Mouse (Mus musculus) forebrain, postnatal 0 days (tissue): ENCODE data around the gene Stx1b. TPM values are rescaled to one million over a fixed set of nuclear protein-coding genes. Genes with fewer than 3 reads are reported as not detected.

ENCODE experiments used
- ATAC-seq: fragments of 200-750 bp; cut with Nextera tagmentation; 2 replicates; pipeline ENCODE4 v1.8.0; 2017; ENCODE audit warnings: mild to moderate bottlenecking, moderate library complexity
- DNase-seq: peaks from one replicate; pipeline ENCODE4 v3.0.0-alpha.2; 2015
- H3K27ac ChIP-seq: fragments of 300-500 bp; sonication (generic); 2 replicates; pipeline ENCODE4 v1.5.1; 2014; ENCODE audit warnings: low read depth, mild to moderate bottlenecking, antibody characterized with exemption, low read length, moderate library complexity, mixed read lengths
- H3K27me3 ChIP-seq: fragments of 300-500 bp; sonication (generic); 2 replicates; pipeline ENCODE4 v1.6.1; 2014; ENCODE audit warnings: mild to moderate bottlenecking, low read length, mixed read lengths; ENCODE audit not compliant: insufficient read depth
- H3K36me3 ChIP-seq: fragments of 300-500 bp; sonication (generic); 2 replicates; pipeline ENCODE4 v1.6.1; 2014; ENCODE audit warnings: mild to moderate bottlenecking, moderate library complexity; ENCODE audit not compliant: insufficient read depth
- H3K4me1 ChIP-seq: fragments of 300-500 bp; sonication (generic); 2 replicates; pipeline ENCODE4 v1.6.1; 2014; ENCODE audit warnings: antibody characterized with exemption; ENCODE audit not compliant: insufficient read depth
- H3K4me2 ChIP-seq: fragments of 300-500 bp; sonication (generic); 2 replicates; pipeline ENCODE4 v1.6.1; 2014; ENCODE audit warnings: low read depth, mild to moderate bottlenecking, moderate library complexity
- H3K4me3 ChIP-seq: fragments of 300-500 bp; sonication (generic); 2 replicates; pipeline ENCODE4 v1.5.1; 2014; ENCODE audit warnings: low read depth, low read length, mixed read lengths
- H3K9ac ChIP-seq: fragments of 300-500 bp; sonication (generic); 2 replicates; pipeline ENCODE4 v1.6.1; 2014; ENCODE audit warnings: mild to moderate bottlenecking
- H3K9me3 ChIP-seq: fragments of 300-500 bp; sonication (generic); 2 replicates; pipeline ENCODE4 v1.6.1; 2016; ENCODE audit warnings: low read length
- CTCF ChIP-seq: sonication (generic); IDR thresholded peaks from 2 replicates; pipeline ENCODE4 v1.5.1; 2016; ENCODE audit warnings: antibody characterized with exemption, control low read depth, low read depth
- WGBS: fragments of 180-500 bp; shearing (Covaris S2); extraction: QIAGEN DNeasy Blood & Tissue Kit; methylation state at CpG from one replicate; pipeline ENCODE4 v1.1.7; 2014; 5-methylcytosine and 5-hydroxymethylcytosine counted together
- polyA plus RNA-seq: library from polyadenylated mRNA; unstranded; fragments of >200 nt; fragmentation: Nextera tagmentation; extraction: Ambion mirVana; gene quantifications from 2 replicates; pipeline ENCODE4 v1.2.1, GENCODE M21; 2015
- total RNA-seq: library from RNA; depleted of rRNA; stranded (reverse); fragments of >200 nt; gene quantifications from 2 replicates; pipeline ENCODE4 v1.2.3, GENCODE M21; 2014; rRNA removed

The Stx1b gene
- total and polyA plus RNA-seq, 2 experiments from 2014 or later = 51.3 to 58.4 TPM

GRCm38 (mm10) chr7:127765756-127766155, 58.6 kb downstream of the Stx1b start:
- WGBS = 89% methylated on average over 2 of the region's 2 CpGs
- Histone ChIP-seq H3K27me3 (no peaks in the 10 kb centered on the region), H3K36me3 (peaks cover 62% of the 10 kb centered on the region), H3K4me1 (peaks cover 7% of the 10 kb centered on the region), H3K27ac (no peak overlapping the region), H3K9ac (no peak overlapping the region), H3K4me3 (no peak overlapping the region), H3K9me3 (no peaks in the 10 kb centered on the region), H3K4me2 (no peak overlapping the region)
- TF ChIP-seq CTCF = no peak
- ATAC-seq (no peak), DNase-seq (no peak)

GRCm38 (mm10) chr7:127763642-127764041, 60.7 kb downstream of the Stx1b start:
- ATAC-seq (no peak), DNase-seq (no peak)
- no peaks in the 10 kb centered on the region for H3K27me3 ChIP-seq
- H3K9ac ChIP-seq = no peak overlapping the region
- peaks cover 70% of the 10 kb centered on the region for H3K36me3 ChIP-seq
- no peak overlapping the region for H3K4me2 ChIP-seq
- no peak for TF ChIP-seq CTCF
- no peak overlapping the region for H3K4me3 ChIP-seq
- peaks cover 5% of the 10 kb centered on the region for H3K4me1 ChIP-seq
- WGBS = 92% methylated on average over 4 of the region's 4 CpGs
- no peak overlapping the region for H3K27ac ChIP-seq
- no peaks in the 10 kb centered on the region for H3K9me3 ChIP-seq

DNA sequence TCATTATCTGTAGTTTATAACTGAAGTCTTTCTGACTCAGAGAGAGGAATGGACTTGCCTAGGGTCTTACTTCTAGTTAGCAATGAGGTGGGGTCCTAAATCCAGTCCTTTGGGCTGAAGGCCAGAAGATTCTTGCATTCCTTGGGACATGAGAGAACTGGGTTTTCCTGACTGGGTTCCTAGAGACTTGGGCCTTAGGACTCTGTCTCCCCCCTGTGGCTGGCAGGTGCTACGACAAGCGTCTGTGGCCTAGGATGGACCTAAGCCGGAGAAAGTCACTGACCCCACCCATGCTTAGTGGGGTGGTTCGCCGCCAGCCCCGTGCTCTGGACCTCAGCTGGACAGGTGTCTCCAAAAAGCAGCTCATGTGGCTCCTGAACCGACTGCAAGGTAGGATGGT, 63.3 kb downstream of the Stx1b start:
- Histone ChIP-seq H3K4me3 (no peak overlapping the region), H3K27me3 (no peaks in the 10 kb centered on the region), H3K4me2 (no peak overlapping the region), H3K4me1 (no peaks in the 10 kb centered on the region), H3K9ac (no peak overlapping the region), H3K36me3 (peaks cover 64% of the 10 kb centered on the region), H3K9me3 (no peaks in the 10 kb centered on the region), H3K27ac (no peak overlapping the region)
- 43% methylated on average over 7 of the region's 7 CpGs for WGBS
- DNase-seq (peak; percentile 60), ATAC-seq (no peak)
- peak; percentile 83 for TF ChIP-seq CTCF

DNA sequence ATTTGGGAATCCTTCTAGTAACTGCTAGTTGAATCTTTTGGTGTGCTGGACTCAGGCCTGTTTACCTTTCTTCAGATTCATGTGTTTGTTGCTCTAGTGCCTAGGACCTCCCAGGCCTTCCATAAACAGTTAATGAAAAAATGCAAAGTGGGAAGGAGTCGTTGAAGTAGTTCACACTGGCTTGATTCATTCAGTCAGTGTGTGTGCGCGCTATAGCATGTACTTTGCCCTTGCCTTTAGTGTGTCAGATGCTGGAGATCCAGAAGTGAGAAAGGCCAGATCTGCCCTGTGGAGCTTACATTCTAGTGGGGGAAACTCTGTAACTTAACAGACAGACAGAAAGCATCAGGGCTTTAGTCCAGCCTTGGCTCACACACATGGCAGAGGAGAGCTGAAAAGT, 63.9 kb downstream of the Stx1b start:
- no peaks in the 10 kb centered on the region for H3K4me1 ChIP-seq
- no peak overlapping the region for H3K9ac ChIP-seq
- no peak overlapping the region for H3K4me2 ChIP-seq
- no peak overlapping the region for H3K27ac ChIP-seq
- ATAC-seq = no peak
- no peak overlapping the region for H3K4me3 ChIP-seq
- WGBS = 85% methylated on average over 3 of the region's 3 CpGs
- TF ChIP-seq CTCF = no peak
- no peak for DNase-seq
- peaks cover 58% of the 10 kb centered on the region for H3K36me3 ChIP-seq
- H3K9me3 ChIP-seq = no peaks in the 10 kb centered on the region
- H3K27me3 ChIP-seq = no peaks in the 10 kb centered on the region

GRCm38 (mm10) chr7:127759716-127760115, 64.6 kb downstream of the Stx1b start:
- no peak for TF ChIP-seq CTCF
- 79% methylated on average over 6 of the region's 6 CpGs for WGBS
- H3K27ac ChIP-seq = no peak overlapping the region
- H3K9ac ChIP-seq = no peak overlapping the region
- no peaks in the 10 kb centered on the region for H3K4me1 ChIP-seq
- no peaks in the 10 kb centered on the region for H3K27me3 ChIP-seq
- H3K4me2 ChIP-seq = no peak overlapping the region
- H3K9me3 ChIP-seq = no peaks in the 10 kb centered on the region
- DNase-seq (no peak), ATAC-seq (no peak)
- H3K36me3 ChIP-seq = peaks cover 55% of the 10 kb centered on the region
- H3K4me3 ChIP-seq = no peak overlapping the region

Other genes with a start within 250 kb of the Stx1b start
- gene Ccdc189, start 236.0 kb downstream of the Stx1b start, total RNA-seq = 9.0 and 11.0 TPM in 2 replicates
- gene Ccdc189, start 236.0 kb downstream of the Stx1b start, polyA plus RNA-seq = 10.1 and 16.0 TPM in 2 replicates
- gene Rnf40, start 235.8 kb downstream of the Stx1b start, total RNA-seq = 49.8 and 60.1 TPM in 2 replicates
- 34.5 and 37.8 TPM in 2 replicates for gene Rnf40, start 235.8 kb downstream of the Stx1b start, polyA plus RNA-seq
- gene Zfp629, start 208.8 kb downstream of the Stx1b start, total RNA-seq = 27.6 and 35.7 TPM in 2 replicates
- gene Zfp629, start 208.8 kb downstream of the Stx1b start, polyA plus RNA-seq = 9.6 and 10.5 TPM in 2 replicates
- gene Bcl7c, start 115.6 kb downstream of the Stx1b start, total RNA-seq = 93.1 and 102 TPM in 2 replicates
- 43.9 and 47.5 TPM in 2 replicates for gene Bcl7c, start 115.6 kb downstream of the Stx1b start, polyA plus RNA-seq
- gene Ctf1, start 111.8 kb downstream of the Stx1b start, total RNA-seq = 6.5 and 6.6 TPM in 2 replicates
- 3.8 and 4.3 TPM in 2 replicates for gene Ctf1, start 111.8 kb downstream of the Stx1b start, polyA plus RNA-seq
- gene Ctf2, start 92.4 kb downstream of the Stx1b start, total RNA-seq = not detected in 2 replicates
- not detected in 2 replicates for gene Ctf2, start 92.4 kb downstream of the Stx1b start, polyA plus RNA-seq
- gene Fbxl19, start 80.0 kb downstream of the Stx1b start, total RNA-seq = 162 and 178 TPM in 2 replicates
- gene Fbxl19, start 80.0 kb downstream of the Stx1b start, polyA plus RNA-seq = 6.9 and 7.9 TPM in 2 replicates
- gene Orai3, start 54.7 kb downstream of the Stx1b start, total RNA-seq = 19.0 and 19.4 TPM in 2 replicates
- gene Orai3, start 54.7 kb downstream of the Stx1b start, polyA plus RNA-seq = 9.6 and 13.4 TPM in 2 replicates
- gene Setd1a, start 47.9 kb downstream of the Stx1b start, total RNA-seq = 18.2 and 20.7 TPM in 2 replicates
- 13.2 and 13.7 TPM in 2 replicates for gene Setd1a, start 47.9 kb downstream of the Stx1b start, polyA plus RNA-seq
- gene Gm49388, start 38.9 kb downstream of the Stx1b start, total RNA-seq = 0.05 TPM in 1 of 2 replicates, not detected in the other
- gene Gm49388, start 38.9 kb downstream of the Stx1b start, polyA plus RNA-seq = not detected in 2 replicates
- 7.1 and 8.4 TPM in 2 replicates for gene Hsd3b7, start 23.9 kb downstream of the Stx1b start, total RNA-seq
- gene Hsd3b7, start 23.9 kb downstream of the Stx1b start, polyA plus RNA-seq = 8.4 and 8.7 TPM in 2 replicates
- 7.5 and 9.2 TPM in 2 replicates for gene Stx4a, start 255 bp downstream of the Stx1b start, total RNA-seq
- gene Stx4a, start 255 bp downstream of the Stx1b start, polyA plus RNA-seq = 18.8 and 20.4 TPM in 2 replicates
- gene Zfp646, start 51.7 kb upstream of the Stx1b start, total RNA-seq = 31.2 and 37.7 TPM in 2 replicates
- 3.8 and 4.2 TPM in 2 replicates for gene Zfp646, start 51.7 kb upstream of the Stx1b start, polyA plus RNA-seq
- gene Zfp668, start 52.3 kb upstream of the Stx1b start, total RNA-seq = 16.0 and 25.1 TPM in 2 replicates
- gene Zfp668, start 52.3 kb upstream of the Stx1b start, polyA plus RNA-seq = 23.7 and 34.2 TPM in 2 replicates
- 0.62 and 0.81 TPM in 2 replicates for gene Prss53, start 66.4 kb upstream of the Stx1b start, total RNA-seq
- gene Prss53, start 66.4 kb upstream of the Stx1b start, polyA plus RNA-seq = 0.24 and 0.69 TPM in 2 replicates
- not detected in 2 replicates for gene Gm21974, start 70.9 kb upstream of the Stx1b start, total RNA-seq
- gene Gm21974, start 70.9 kb upstream of the Stx1b start, polyA plus RNA-seq = not detected in 2 replicates
- gene Vkorc1, start 71.1 kb upstream of the Stx1b start, total RNA-seq = 17.2 and 28.0 TPM in 2 replicates
- 69.4 and 73.0 TPM in 2 replicates for gene Vkorc1, start 71.1 kb upstream of the Stx1b start, polyA plus RNA-seq
- gene Bckdk, start 79.5 kb upstream of the Stx1b start, total RNA-seq = 43.0 and 56.2 TPM in 2 replicates
- gene Bckdk, start 79.5 kb upstream of the Stx1b start, polyA plus RNA-seq = 66.8 and 69.3 TPM in 2 replicates
- 30.6 and 41.1 TPM in 2 replicates for gene Kat8, start 88.0 kb upstream of the Stx1b start, total RNA-seq
- 34.8 and 37.0 TPM in 2 replicates for gene Kat8, start 88.0 kb upstream of the Stx1b start, polyA plus RNA-seq
- 0.38 and 1.1 TPM in 2 replicates for gene Prss8, start 105.6 kb upstream of the Stx1b start, total RNA-seq
- 0.92 and 1.5 TPM in 2 replicates for gene Prss8, start 105.6 kb upstream of the Stx1b start, polyA plus RNA-seq
- gene Prss36, start 122.2 kb upstream of the Stx1b start, total RNA-seq = 6.4 and 18.4 TPM in 2 replicates
- 15.6 and 18.3 TPM in 2 replicates for gene Prss36, start 122.2 kb upstream of the Stx1b start, polyA plus RNA-seq
- 30.2 and 51.0 TPM in 2 replicates for gene Fus, start 142.9 kb upstream of the Stx1b start, total RNA-seq
- 221 and 323 TPM in 2 replicates for gene Fus, start 142.9 kb upstream of the Stx1b start, polyA plus RNA-seq
- 8.1 and 12.1 TPM in 2 replicates for gene Pycard, start 169.3 kb upstream of the Stx1b start, total RNA-seq
- gene Pycard, start 169.3 kb upstream of the Stx1b start, polyA plus RNA-seq = 7.4 and 8.5 TPM in 2 replicates
- 0.15 and 0.43 TPM in 2 replicates for gene Trim72, start 179.4 kb upstream of the Stx1b start, total RNA-seq
- gene Trim72, start 179.4 kb upstream of the Stx1b start, polyA plus RNA-seq = not detected in 2 replicates
- 1.4 and 1.7 TPM in 2 replicates for gene Itgam, start 238.1 kb upstream of the Stx1b start, total RNA-seq
- gene Itgam, start 238.1 kb upstream of the Stx1b start, polyA plus RNA-seq = 0.39 and 0.92 TPM in 2 replicates
- not detected in 2 replicates for gene Gm49368, start 238.1 kb upstream of the Stx1b start, total RNA-seq
- not detected in 2 replicates for gene Gm49368, start 238.1 kb upstream of the Stx1b start, polyA plus RNA-seq